Mouse (Mus musculus) small intestine, adult 2 months (tissue): ENCODE results near the gene Gm20547.
"Not testable (repeated sequence)": the region's sequence is repeated elsewhere in the genome, so short reads cannot be mapped to it uniquely, and the experiment has no call there.

Experiments used
- CTCF ChIP-seq: fragments of 200-500 bp; IDR thresholded peaks from 2 replicates; pipeline ENCODE4 v1.5.1; 2012; ENCODE audit warnings: low read depth, mild to moderate bottlenecking, control low read depth, inconsistent platforms, low read length, moderate library complexity, mixed read lengths; ENCODE audit not compliant: insufficient replicate concordance, insufficient read length; ENCODE audit errors: extremely low read depth
- POLR2A ChIP-seq: fragments of 200-500 bp; IDR thresholded peaks from 2 replicates; pipeline ENCODE4 v1.6.1; 2012; ENCODE audit warnings: low read depth, mild to moderate bottlenecking, control low read depth, inconsistent platforms, low read length, moderate library complexity

- TF ChIP-seq CTCF, POLR2A: not testable (repeated sequence)
Observed at GRCm38 (mm10) chr17:34901948-34902347, 20.1 kb upstream of the Gm20547 start.
